Mouse (Mus musculus) myocyte (in vitro differentiated cells): Measurements from ENCODE around the gene Alkbh5. TPM values are rescaled to one million over a fixed set of nuclear protein-coding genes. Genes with fewer than 3 reads are reported as not detected.

Experiments used
- H3K27me3 ChIP-seq: one replicate; pipeline ENCODE4 v1.6.1; 2011; ENCODE audit not compliant: control insufficient read depth, insufficient read depth, insufficient read length
- H3K36me3 ChIP-seq: one replicate; pipeline ENCODE4 v1.6.1; 2011; ENCODE audit not compliant: control insufficient read depth, insufficient read depth
- H3K4me2 ChIP-seq: one replicate; pipeline ENCODE4 v1.6.1; 2011; ENCODE audit warnings: low read depth, control low read depth
- H3K4me3 ChIP-seq: one replicate; pipeline ENCODE4 v1.5.1; 2011; ENCODE audit warnings: mild to moderate bottlenecking, control low read depth, moderate library complexity
- H3K79me2 ChIP-seq: one replicate; pipeline ENCODE4 v1.6.1; 2011; ENCODE audit not compliant: control insufficient read depth, insufficient read depth
- H3ac ChIP-seq: one replicate; pipeline ENCODE4 v1.6.1; 2011; ENCODE audit not compliant: control insufficient read depth, insufficient read length
- CEBPB ChIP-seq: IDR thresholded peaks from 2 replicates; pipeline ENCODE4 v1.6.1; 2011; ENCODE audit warnings: mild to moderate bottlenecking, moderate library complexity; ENCODE audit not compliant: poor library complexity, insufficient read depth, severe bottlenecking
- E2F4 ChIP-seq: IDR thresholded peaks from one replicate; pipeline ENCODE4 v1.6.1; 2011; ENCODE audit warnings: mild to moderate bottlenecking, control low read depth, moderate library complexity; ENCODE audit not compliant: insufficient read depth
- MAX ChIP-seq: IDR thresholded peaks from one replicate; pipeline ENCODE4 v1.6.1; 2011; ENCODE audit warnings: low read depth, mild to moderate bottlenecking, control low read depth
- MYOD1 ChIP-seq, 3 experiments: IDR thresholded peaks; one replicate each; pipeline ENCODE4 v1.6.1; 2011; ENCODE audit warnings: control low read depth in 2 of 3, low read depth in 2 of 3, mild to moderate bottlenecking in 2 of 3, moderate library complexity in 1 of 3; ENCODE audit not compliant: insufficient read length in 2 of 3, control insufficient read depth in 1 of 3
- MYOG ChIP-seq, 3 experiments: IDR thresholded peaks; one replicate each; pipeline ENCODE4 v1.6.1; 2011; ENCODE audit warnings: control low read depth in 2 of 3, low read depth in 2 of 3, mild to moderate bottlenecking in 2 of 3; ENCODE audit not compliant: insufficient read length in 2 of 3, control insufficient read depth in 1 of 3, insufficient read depth in 1 of 3
- POLR2A ChIP-seq: IDR thresholded peaks from one replicate; pipeline ENCODE4 v1.6.1; 2011; ENCODE audit warnings: low read depth, mild to moderate bottlenecking, control low read depth, moderate library complexity; ENCODE audit not compliant: insufficient read length
- POLR2AphosphoS2 ChIP-seq: IDR thresholded peaks from one replicate; pipeline ENCODE4 v1.6.1; 2011; ENCODE audit warnings: low read depth, control low read depth; ENCODE audit not compliant: insufficient read length
- REST ChIP-seq: IDR thresholded peaks from one replicate; pipeline ENCODE4 v1.6.1; 2011; ENCODE audit warnings: mild to moderate bottlenecking, control low read depth, moderate library complexity; ENCODE audit not compliant: insufficient read depth, insufficient read length
- SRF ChIP-seq: IDR thresholded peaks from one replicate; pipeline ENCODE4 v1.6.1; 2011; ENCODE audit warnings: low read depth; ENCODE audit not compliant: control insufficient read depth, insufficient read length
- TCF12 ChIP-seq: IDR thresholded peaks from one replicate; pipeline ENCODE4 v1.6.1; 2011; ENCODE audit warnings: mild to moderate bottlenecking, control low read depth; ENCODE audit not compliant: poor library complexity, insufficient read depth, severe bottlenecking
- TCF3 ChIP-seq: IDR thresholded peaks from one replicate; pipeline ENCODE4 v1.6.1; 2011; ENCODE audit warnings: low read depth, control low read depth; ENCODE audit not compliant: insufficient read length
- USF1 ChIP-seq: IDR thresholded peaks from one replicate; pipeline ENCODE4 v1.6.1; 2011; ENCODE audit warnings: low read depth, mild to moderate bottlenecking, control low read depth, moderate library complexity
- polyA plus RNA-seq: library from polyadenylated mRNA; unstranded; fragments of >200 nt; fragmentation: generic; extraction: Trizol; gene quantifications from one replicate; pipeline ENCODE4 v1.2.1, GENCODE M21; 2012; ENCODE audit warnings: missing spikeins

Gene Alkbh5
- polyA plus RNA-seq, 1 experiment: 23.5 TPM

DNA sequence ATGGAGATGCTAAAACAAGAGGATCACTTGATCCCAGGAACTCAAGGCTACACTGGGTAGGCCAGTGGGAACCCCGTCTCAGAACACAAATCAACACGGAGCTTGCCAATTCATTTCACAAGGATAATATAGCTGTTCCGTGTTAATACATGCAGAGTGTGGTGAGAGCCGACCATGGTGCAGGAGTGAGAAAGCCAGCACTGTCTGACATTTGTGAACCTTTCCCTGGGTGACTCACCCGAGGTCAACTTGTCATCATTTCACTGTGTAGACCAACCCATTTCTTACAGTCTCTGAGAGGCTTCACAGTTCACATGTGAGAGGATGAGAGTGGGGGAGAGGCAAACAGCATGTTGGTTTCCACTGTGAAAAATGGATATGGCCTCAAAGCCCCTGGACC lies 14.2 kb upstream of the Alkbh5 start:
- no peak for TF ChIP-seq TCF12
- no peak for TF ChIP-seq MYOG (IDR thresholded peaks at IDR 0.05; ENCODE audit: control insufficient read depth in 1 of 3, insufficient read depth in 1 of 3, insufficient read length in 2 of 3, low read depth in 2 of 3)
- TF ChIP-seq MAX: no peak
- TF ChIP-seq E2F4: no peak
- no peak for TF ChIP-seq TCF3
- no peak for TF ChIP-seq REST
- TF ChIP-seq POLR2AphosphoS2: no peak
- TF ChIP-seq MYOD1 (IDR thresholded peaks at IDR 0.05; ENCODE audit: control insufficient read depth in 1 of 3, insufficient read length in 2 of 3, low read depth in 2 of 3): no peak
- TF ChIP-seq POLR2A: no peak
- TF ChIP-seq SRF: no peak
- TF ChIP-seq CEBPB: no peak
- TF ChIP-seq USF1: no peak
- peaks cover 13% of the 10 kb centered on the region for H3K27me3 ChIP-seq
- H3K79me2 ChIP-seq: no peaks in the 10 kb centered on the region
- no peaks in the 10 kb centered on the region for H3K36me3 ChIP-seq
- no peak overlapping the region for H3K4me2 ChIP-seq
- no peak overlapping the region for H3K4me3 ChIP-seq
- no peak overlapping the region for H3ac ChIP-seq

DNA sequence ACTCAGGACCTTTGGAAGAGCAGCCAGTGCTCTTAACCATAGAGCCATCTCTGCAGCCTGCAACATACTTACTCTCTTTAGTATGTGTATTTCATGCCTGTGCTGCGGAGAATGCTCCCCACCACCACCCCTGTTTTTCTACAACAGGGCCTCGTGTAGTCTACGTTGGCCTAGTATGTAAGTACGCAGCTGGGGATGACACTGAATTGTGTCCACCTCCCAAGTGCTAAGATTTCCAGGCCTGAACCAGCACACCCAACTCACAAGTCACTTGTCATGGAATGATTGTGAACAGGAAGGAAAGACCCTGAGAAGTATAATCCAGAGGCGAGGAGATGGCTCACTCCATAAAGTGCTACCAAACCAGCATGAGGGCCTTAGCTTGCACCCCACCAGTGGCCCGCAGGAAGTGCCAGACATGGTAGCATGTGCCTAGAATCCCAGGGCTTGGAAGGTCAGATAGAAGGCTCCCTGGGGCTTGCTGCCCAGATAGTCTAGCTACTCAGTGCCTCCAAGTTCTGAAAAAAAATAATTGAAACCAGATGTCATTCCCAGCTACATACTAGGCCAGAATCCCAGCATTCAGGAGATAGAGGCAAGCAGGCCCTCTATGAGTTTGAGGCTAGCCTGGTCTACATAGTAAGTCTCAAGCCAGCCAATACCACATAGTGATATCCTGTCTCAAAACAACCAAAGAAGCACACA lies 13.4 kb upstream of the Alkbh5 start:
- Histone ChIP-seq H3K79me2 (no peaks in the 10 kb centered on the region), H3K27me3 (peaks cover 13% of the 10 kb centered on the region), H3K4me3 (no peak overlapping the region), H3ac (no peak overlapping the region), H3K36me3 (no peaks in the 10 kb centered on the region), H3K4me2 (no peak overlapping the region)
- TF ChIP-seq USF1 (no peak), POLR2AphosphoS2 (no peak), REST (no peak), TCF3 (no peak), POLR2A (no peak), MAX (no peak), CEBPB (no peak), SRF (no peak), MYOD1 (IDR thresholded peaks at IDR 0.05; ENCODE audit: control insufficient read depth in 1 of 3, insufficient read length in 2 of 3, low read depth in 2 of 3) (no peak), MYOG (IDR thresholded peaks at IDR 0.05; ENCODE audit: control insufficient read depth in 1 of 3, insufficient read depth in 1 of 3, insufficient read length in 2 of 3, low read depth in 2 of 3) (no peak), E2F4 (no peak), TCF12 (no peak)

DNA sequence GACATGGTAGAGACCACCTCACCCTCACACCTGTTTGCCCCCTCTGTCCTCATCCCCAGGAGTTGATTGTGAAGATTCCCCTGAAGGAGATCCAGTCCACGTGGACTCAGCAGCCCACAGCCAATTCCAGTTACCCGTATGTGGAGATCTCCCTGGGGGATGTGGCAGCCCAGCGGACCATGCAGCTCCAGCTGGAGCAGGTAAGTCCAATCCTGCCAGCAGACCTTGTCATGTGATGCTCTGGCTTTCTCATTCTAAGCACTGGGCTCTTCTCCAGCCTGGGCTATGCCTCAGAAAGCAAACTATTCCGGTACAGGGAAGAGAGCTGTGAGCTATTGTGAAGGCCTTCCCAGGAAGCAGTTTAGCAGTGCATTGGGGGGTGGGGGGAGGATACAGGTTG lies 9.7 kb upstream of the Alkbh5 start:
- H3ac ChIP-seq: no peak overlapping the region
- H3K4me3 ChIP-seq: no peak overlapping the region
- H3K4me2 ChIP-seq: no peak overlapping the region
- no peaks in the 10 kb centered on the region for H3K79me2 ChIP-seq
- H3K36me3 ChIP-seq: no peaks in the 10 kb centered on the region
- no peak for TF ChIP-seq MYOD1 (IDR thresholded peaks at IDR 0.05; ENCODE audit: control insufficient read depth in 1 of 3, insufficient read length in 2 of 3, low read depth in 2 of 3)
- TF ChIP-seq SRF: no peak
- no peak for TF ChIP-seq CEBPB
- TF ChIP-seq E2F4: no peak
- TF ChIP-seq MYOG (IDR thresholded peaks at IDR 0.05; ENCODE audit: control insufficient read depth in 1 of 3, insufficient read depth in 1 of 3, insufficient read length in 2 of 3, low read depth in 2 of 3): no peak
- TF ChIP-seq POLR2A: no peak
- TF ChIP-seq REST: no peak
- TF ChIP-seq USF1: no peak
- no peak for TF ChIP-seq TCF3
- no peak for TF ChIP-seq POLR2AphosphoS2
- TF ChIP-seq TCF12: no peak
- TF ChIP-seq MAX: no peak
- peaks cover 13% of the 10 kb centered on the region for H3K27me3 ChIP-seq

DNA sequence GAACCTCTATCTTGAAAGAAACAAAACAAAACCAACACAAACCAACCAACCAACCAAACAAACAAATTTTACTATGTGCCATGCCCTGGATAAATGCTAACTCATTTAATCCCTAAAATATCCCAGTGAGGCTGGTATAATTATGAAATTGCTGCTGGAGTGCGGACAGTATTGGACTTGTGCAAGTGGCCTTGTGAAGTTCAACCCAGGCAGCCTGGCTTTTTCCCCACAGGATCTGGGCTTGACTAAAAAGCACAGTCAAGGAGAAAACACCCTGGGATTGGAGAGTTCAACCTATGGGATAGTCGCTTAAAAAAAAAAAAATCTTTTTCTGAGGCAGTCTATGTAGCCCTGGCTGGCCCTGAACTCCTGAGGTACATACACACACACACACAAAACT lies 505 bp upstream of the Alkbh5 start:
- H3K4me3 ChIP-seq: peak overlapping the region; percentile 95
- no peak overlapping the region for H3K4me2 ChIP-seq
- H3K36me3 ChIP-seq: no peaks in the 10 kb centered on the region
- peaks cover 28% of the 10 kb centered on the region for H3K79me2 ChIP-seq
- H3K27me3 ChIP-seq: no peaks in the 10 kb centered on the region
- H3ac ChIP-seq: no peak overlapping the region
- no peak for TF ChIP-seq CEBPB

DNA sequence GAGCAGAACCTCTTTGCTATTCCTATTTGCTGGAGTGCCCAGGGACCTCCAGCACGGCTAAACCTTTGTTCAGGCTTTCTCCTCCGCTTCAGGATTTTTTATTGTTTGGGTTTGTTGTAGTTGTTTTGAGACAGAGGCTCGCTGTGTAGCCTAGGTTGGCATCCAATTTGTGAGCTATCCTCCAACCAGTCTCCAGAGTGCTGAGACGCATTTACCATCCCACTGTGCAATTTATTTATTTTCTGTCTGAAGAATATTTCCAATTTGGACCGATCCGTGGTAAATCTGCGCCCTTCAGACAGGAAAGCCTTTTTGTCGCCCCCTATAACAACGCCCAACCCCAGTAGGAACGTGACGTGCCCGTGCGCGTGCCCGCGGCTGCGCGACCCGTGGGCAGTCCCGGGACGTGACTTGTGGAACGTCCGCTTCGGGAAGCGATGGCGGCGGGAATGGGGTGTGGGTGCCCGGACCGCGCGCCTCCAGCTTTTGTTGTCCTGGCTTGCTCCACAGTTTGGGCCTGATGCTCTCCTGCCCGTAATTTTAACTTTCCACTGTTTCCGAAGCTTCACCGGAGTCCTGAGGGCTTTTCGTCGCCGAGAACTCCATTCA lies 782 bp downstream of the Alkbh5 start:
- H3K79me2 ChIP-seq: peaks cover 41% of the 10 kb centered on the region
- H3K4me2 ChIP-seq: peak overlapping the region; percentile 99
- peak; percentile 42 for TF ChIP-seq E2F4
- TF ChIP-seq MYOG (IDR thresholded peaks at IDR 0.05; ENCODE audit: control insufficient read depth in 1 of 3, insufficient read depth in 1 of 3, insufficient read length in 2 of 3, low read depth in 2 of 3): peak in 1 of 3 experiments; percentile 31
- no peak for TF ChIP-seq USF1
- peak; percentile 93 for TF ChIP-seq MAX
- no peak for TF ChIP-seq CEBPB
- no peak for TF ChIP-seq REST
- peak; percentile 94 for TF ChIP-seq POLR2A
- peak; percentile 92 for TF ChIP-seq POLR2AphosphoS2
- H3ac ChIP-seq: peak overlapping the region; percentile 68
- H3K27me3 ChIP-seq: no peaks in the 10 kb centered on the region
- H3K4me3 ChIP-seq: peak overlapping the region; percentile 95
- H3K36me3 ChIP-seq: peaks cover 3% of the 10 kb centered on the region
